Mouse (Mus musculus) brown adipose tissue, adult 24 weeks (tissue): ENCODE data around the gene Lcorl. TPM values are rescaled to one million over a fixed set of nuclear protein-coding genes. Genes with fewer than 3 reads are reported as not detected.
A peak's percentile ranks its signal among the peaks of the same experiment; 100 is the strongest.

Source experiments
- H3K27ac ChIP-seq: fragments of 200-500 bp; replicated peaks from 2 replicates; pipeline ENCODE4 v1.5.1; 2012; ENCODE audit warnings: low read depth, mild to moderate bottlenecking, low read length
- H3K4me1 ChIP-seq: fragments of 200-500 bp; 2 replicates; pipeline ENCODE4 v1.6.1; 2012; ENCODE audit warnings: low read length, mixed read lengths; ENCODE audit not compliant: control insufficient read depth, insufficient read depth, insufficient read length
- H3K4me3 ChIP-seq: fragments of 200-500 bp; 2 replicates; pipeline ENCODE4 v1.5.1; 2012; ENCODE audit warnings: low read depth, mild to moderate bottlenecking, low read length, moderate library complexity; ENCODE audit not compliant: insufficient read depth
- polyA plus RNA-seq: library from polyadenylated mRNA; stranded (reverse); fragments of >200 nt; gene quantifications from 2 replicates; pipeline ENCODE4 v1.2.4, GENCODE M21; 2012; ENCODE audit not compliant: missing spikeins, insufficient read depth, insufficient read length

Gene Lcorl
- 8.0 and 11.2 TPM in 2 replicates for polyA plus RNA-seq

GRCm38 (mm10) chr5:45857254-45858011 lies at the start of gene Lcorl:
Lcorl (minus strand) TSS chr5:45857615.
- peak within 1 kb of the TSS; percentile 85 for H3K27ac ChIP-seq
- H3K4me3 ChIP-seq, result peak within 1 kb of the TSS; percentile 98
- no peaks in the 10 kb centered on the region for H3K4me1 ChIP-seq

DNA sequence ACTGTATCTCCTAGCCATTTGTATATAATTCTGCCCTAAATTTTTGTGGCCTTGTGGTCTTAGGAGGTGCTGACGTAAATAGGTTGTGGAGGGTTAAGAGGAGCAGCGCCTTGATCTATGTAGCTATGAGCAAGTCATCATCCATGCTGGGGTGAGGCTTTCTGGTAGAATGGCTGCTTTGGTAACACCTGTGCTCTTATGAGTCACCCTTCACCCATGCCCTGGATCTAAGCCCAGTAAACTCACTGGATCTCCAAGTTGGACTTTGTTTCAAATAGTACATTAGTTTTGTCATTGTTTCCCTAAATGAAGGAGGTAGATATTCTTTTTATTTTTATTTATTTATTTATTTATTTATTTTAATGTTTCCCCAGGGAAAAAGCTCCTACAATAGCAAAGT lies 47.3 kb upstream of the Lcorl start:
- Histone ChIP-seq H3K27ac (no peak overlapping the region), H3K4me1 (no peaks in the 10 kb centered on the region), H3K4me3 (no peak overlapping the region)

- Histone ChIP-seq H3K4me1 (no peaks in the 10 kb centered on the region), H3K27ac (no peak overlapping the region), H3K4me3 (no peak overlapping the region)
Measured at GRCm38 (mm10) chr5:45903246-45903645, 45.8 kb upstream of the Lcorl start.

GRCm38 (mm10) chr5:45895362-45895761 lies 37.9 kb upstream of the Lcorl start:
- Histone ChIP-seq H3K4me1 (no peaks in the 10 kb centered on the region), H3K27ac (no peak overlapping the region)

DNA sequence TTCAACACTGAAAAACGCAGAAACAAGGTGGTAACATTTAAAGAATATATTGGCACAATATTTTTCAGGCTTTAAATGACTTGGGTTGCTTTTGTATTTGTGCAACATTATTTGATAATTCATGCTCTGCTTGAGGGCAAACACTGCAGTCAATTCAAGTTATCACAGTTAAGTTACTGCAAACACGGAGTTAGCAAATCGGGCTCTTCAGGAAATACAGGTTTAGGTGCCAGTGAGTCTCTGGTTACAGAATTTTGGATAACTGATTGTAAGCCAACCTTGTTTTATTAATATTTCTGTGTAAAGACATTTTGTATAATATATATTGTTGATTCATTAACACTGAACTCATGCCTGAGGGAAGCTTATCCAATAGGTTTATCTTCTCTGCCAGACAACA lies 36.3 kb upstream of the Lcorl start:
- no peak overlapping the region for H3K27ac ChIP-seq
- H3K4me3 ChIP-seq, result no peak overlapping the region

More at GRCm38 (mm10) chr5:45895362-45895761, 37.9 kb upstream of the Lcorl start:
- H3K4me3 ChIP-seq, result no peak overlapping the region

DNA sequence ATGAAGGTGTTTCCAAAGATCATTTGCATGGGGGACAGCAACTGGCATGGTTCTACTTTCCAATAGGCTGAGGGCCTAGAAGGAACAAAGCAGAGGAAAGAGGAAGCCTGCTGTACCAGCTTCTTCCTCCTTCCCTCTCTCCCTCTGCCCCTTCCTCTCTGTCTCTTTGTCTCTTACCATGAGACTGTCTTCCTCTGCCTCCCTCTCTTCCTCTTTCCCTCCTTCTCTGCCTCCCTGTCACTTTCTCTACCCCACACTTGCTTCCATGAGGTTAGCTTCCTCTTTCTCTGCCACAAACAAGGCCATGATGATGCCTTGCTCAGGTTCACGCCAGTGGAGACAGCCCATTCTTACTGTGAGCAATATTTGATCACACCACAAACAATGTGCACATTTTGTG lies 18.9 kb upstream of the Lcorl start:
- no peaks in the 10 kb centered on the region for H3K4me1 ChIP-seq
- H3K27ac ChIP-seq, result no peak overlapping the region
- no peak overlapping the region for H3K4me3 ChIP-seq

More for the DNA sequence above, 36.3 kb upstream of the Lcorl start:
- H3K4me1 ChIP-seq, result no peaks in the 10 kb centered on the region

GRCm38 (mm10) chr5:45875472-45875871 lies 18.1 kb upstream of the Lcorl start:
- H3K4me1 ChIP-seq, result no peaks in the 10 kb centered on the region

GRCm38 (mm10) chr5:45874284-45875030 lies 17.0 kb upstream of the Lcorl start:
- Histone ChIP-seq H3K27ac (no peak overlapping the region), H3K4me1 (no peaks in the 10 kb centered on the region), H3K4me3 (no peak overlapping the region)

More at GRCm38 (mm10) chr5:45875472-45875871, 18.1 kb upstream of the Lcorl start:
- Histone ChIP-seq H3K4me3 (no peak overlapping the region), H3K27ac (no peak overlapping the region)

DNA sequence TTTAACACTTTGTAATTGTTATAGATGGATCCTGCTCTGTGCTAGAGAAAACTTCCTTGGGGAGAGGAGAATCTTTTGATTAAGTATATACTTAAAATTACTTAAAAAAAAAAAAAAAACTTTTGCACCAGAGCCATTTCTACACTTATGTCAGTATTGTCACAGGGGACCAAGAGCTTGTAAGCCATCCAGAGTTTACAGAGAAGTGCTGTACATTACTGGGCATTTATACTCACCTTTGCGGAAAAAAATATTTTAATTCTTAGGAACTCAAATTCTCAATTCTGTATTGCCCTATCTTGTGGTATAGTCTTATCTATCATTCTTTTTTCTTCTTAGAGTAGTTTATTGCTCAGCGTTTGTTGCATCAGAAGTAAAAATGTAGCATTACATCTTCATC lies 953 bp upstream of the Lcorl start:
- no peaks in the 10 kb centered on the region for H3K4me1 ChIP-seq
- no peak overlapping the region for H3K27ac ChIP-seq
- no peak overlapping the region for H3K4me3 ChIP-seq

DNA sequence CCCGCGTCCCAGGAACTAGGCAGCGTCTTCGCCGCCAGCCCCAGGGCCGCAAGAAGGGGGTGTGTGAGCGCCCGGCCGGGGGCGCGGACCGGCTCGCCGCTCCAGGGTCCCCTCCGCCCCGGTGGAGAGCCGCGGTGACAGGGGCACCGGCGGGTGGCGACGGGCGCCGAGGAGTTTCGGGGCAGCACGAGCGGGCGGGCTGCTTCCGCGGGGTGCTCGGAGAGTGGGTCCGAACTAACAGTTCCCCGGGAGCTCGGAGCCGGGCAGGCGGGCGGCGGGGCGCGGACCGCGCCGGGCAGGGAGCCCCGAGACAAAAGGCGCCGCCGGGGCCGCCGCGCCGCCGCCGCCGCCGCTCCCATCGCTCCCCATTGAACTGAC lies 550 bp downstream of the Lcorl start:
- Histone ChIP-seq H3K4me1 (no peaks in the 10 kb centered on the region), H3K4me3 (peak overlapping the region; percentile 98), H3K27ac (peak overlapping the region; percentile 85)

GRCm38 (mm10) chr5:45856303-45856821 lies 1.1 kb downstream of the Lcorl start:
- no peak overlapping the region for H3K27ac ChIP-seq

DNA sequence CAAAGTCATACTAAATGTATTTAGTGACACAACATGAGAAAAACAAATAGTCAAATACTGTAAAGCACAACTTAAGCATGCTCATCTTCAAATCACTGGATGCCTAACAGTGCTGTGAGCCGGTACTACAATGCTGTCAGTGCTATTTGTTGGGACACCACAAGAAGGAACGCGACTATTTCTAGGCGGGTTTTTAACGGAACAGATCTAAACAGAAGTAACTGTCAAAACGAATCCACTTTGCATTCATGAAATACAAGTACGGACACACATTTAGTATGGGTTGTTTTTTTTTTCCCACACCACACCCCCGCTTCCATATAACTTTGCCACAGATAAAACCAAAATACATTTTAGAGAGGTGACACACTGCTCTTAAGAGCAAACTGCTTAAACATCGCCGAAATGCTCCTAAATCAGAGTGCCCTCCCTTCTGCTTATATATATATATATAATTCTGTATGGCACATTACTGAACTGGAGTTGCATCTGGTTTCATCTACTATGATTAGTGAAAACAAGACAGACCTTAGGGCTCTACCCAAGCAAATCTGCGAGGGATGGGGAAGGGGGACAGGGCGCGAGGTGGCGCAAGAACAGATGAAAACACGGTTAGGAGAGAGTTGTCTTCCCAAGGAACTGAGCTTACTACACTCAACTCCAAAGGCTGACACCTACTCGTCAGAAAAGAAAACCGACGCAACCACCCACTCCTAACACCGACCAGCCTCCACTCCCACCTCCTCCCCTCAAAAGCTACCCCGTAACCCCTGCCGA lies 1.7 kb downstream of the Lcorl start:
- Histone ChIP-seq H3K4me1 (no peaks in the 10 kb centered on the region), H3K4me3 (peak overlapping the region; percentile 74), H3K27ac (no peak overlapping the region)

More at GRCm38 (mm10) chr5:45856303-45856821, 1.1 kb downstream of the Lcorl start:
- no peaks in the 10 kb centered on the region for H3K4me1 ChIP-seq
- peak overlapping the region; percentile 74 for H3K4me3 ChIP-seq

GRCm38 (mm10) chr5:45844723-45845122 lies 12.7 kb downstream of the Lcorl start:
- Histone ChIP-seq H3K27ac (no peak overlapping the region), H3K4me1 (no peaks in the 10 kb centered on the region), H3K4me3 (no peak overlapping the region)

DNA sequence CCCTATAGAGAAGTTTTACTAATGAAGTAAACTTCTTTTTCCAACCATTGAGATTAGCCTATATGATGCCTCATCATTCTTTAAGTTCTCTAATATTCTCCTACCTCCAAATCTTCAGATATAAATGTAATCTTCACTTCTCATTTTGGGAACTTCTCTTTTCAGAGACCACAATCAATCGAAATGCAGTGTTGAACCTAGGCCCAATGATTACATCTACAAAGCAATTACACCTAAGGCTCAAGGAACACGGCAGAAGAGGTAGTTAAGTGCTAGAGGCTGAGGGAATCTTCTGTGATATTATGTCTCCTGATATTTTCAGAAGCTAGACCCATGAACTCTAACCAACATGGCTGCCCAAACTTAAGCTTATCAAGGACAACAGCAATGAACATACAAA lies 22.3 kb downstream of the Lcorl start:
- Histone ChIP-seq H3K4me3 (no peak overlapping the region), H3K27ac (no peak overlapping the region), H3K4me1 (no peaks in the 10 kb centered on the region)

DNA sequence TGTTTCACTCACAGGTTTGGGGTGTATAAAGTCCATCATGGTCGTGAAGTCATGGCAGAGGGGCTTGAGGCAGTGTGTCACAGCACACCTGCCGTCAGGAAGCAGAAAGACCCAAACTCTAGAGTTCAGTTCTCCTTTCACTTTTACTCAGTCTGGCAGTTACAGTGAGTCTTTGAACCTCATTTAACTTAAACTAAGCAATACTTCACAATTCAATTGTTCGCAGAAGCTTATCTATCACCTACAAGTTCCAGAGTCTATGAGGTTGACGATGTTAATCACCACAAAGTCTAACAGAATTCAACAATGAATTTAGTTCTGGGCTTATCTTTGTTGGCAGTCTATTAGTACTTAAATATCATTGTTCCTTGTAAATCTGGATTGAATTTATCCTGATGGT lies 45.9 kb downstream of the Lcorl start:
- no peaks in the 10 kb centered on the region for H3K4me1 ChIP-seq
- H3K27ac ChIP-seq, result no peak overlapping the region
- H3K4me3 ChIP-seq, result no peak overlapping the region
